Mouse (Mus musculus) megakaryocyte, embryonic 14.5 days (primary cell): ENCODE measurements around the gene Adgrl3. TPM values are rescaled to one million over a fixed set of nuclear protein-coding genes. Genes with fewer than 3 reads are reported as not detected.

Experiments
- H3K27me3 ChIP-seq: replicated peaks from 2 replicates; pipeline ENCODE3; 2012; ENCODE audit warnings: inconsistent platforms
- H3K36me3 ChIP-seq: replicated peaks from 2 replicates; pipeline ENCODE3; 2012; ENCODE audit warnings: low read length, inconsistent platforms, mixed read lengths
- H3K4me1 ChIP-seq: 2 replicates; pipeline ENCODE4 v1.6.1; 2012; ENCODE audit warnings: inconsistent platforms
- H3K4me3 ChIP-seq: replicated peaks from 2 replicates; pipeline ENCODE3; 2012; ENCODE audit warnings: moderate library complexity, mild to moderate bottlenecking, inconsistent platforms
- H3K9me3 ChIP-seq: 2 replicates; pipeline ENCODE4 v1.6.1; 2012; ENCODE audit warnings: inconsistent platforms
- FLI1 ChIP-seq: IDR thresholded peaks from 2 replicates; pipeline ENCODE4 v1.6.1; 2012; ENCODE audit warnings: low read length, inconsistent platforms, mixed read lengths
- GATA1 ChIP-seq: IDR thresholded peaks from 3 replicates; pipeline ENCODE4 v1.6.1; 2012; ENCODE audit warnings: mixed read lengths, low read length, inconsistent platforms, borderline replicate concordance
- polyA plus RNA-seq: library from polyadenylated mRNA; stranded (reverse); fragments of >175 nt; gene quantifications from 2 replicates; pipeline ENCODE4 v1.2.3, GENCODE M21; 2012; ENCODE audit warnings: low replicate concordance; ENCODE audit not compliant: insufficient read depth

The Adgrl3 gene
- polyA plus RNA-seq, 1 experiment: 0.10 TPM

- Histone ChIP-seq H3K27me3 (no peaks in the 10 kb centered on the region), H3K4me1 (no peaks in the 10 kb centered on the region), H3K4me3 (no peak overlapping the region), H3K9me3 (no peaks in the 10 kb centered on the region), H3K36me3 (no peaks in the 10 kb centered on the region)
- TF ChIP-seq GATA1 (no peak), FLI1 (no peak)
Measured at GRCm38 (mm10) chr5:81037091-81037490, 17.2 kb downstream of the Adgrl3 start.

- H3K4me1 ChIP-seq: no peaks in the 10 kb centered on the region
- H3K9me3 ChIP-seq: peaks cover 3% of the 10 kb centered on the region; the same call in 1 of the 2 replicates
- no peaks in the 10 kb centered on the region for H3K27me3 ChIP-seq
- H3K36me3 ChIP-seq: no peaks in the 10 kb centered on the region
- TF ChIP-seq FLI1 (no peak), GATA1 (no peak)
- no peak overlapping the region for H3K4me3 ChIP-seq
Measured at GRCm38 (mm10) chr5:81043875-81044274, 23.9 kb downstream of the Adgrl3 start.

GRCm38 (mm10) chr5:81046128-81046527, 26.2 kb downstream of the Adgrl3 start:
- TF ChIP-seq GATA1: no peak
- no peak for TF ChIP-seq FLI1
- Histone ChIP-seq H3K36me3 (no peaks in the 10 kb centered on the region), H3K4me3 (no peak overlapping the region), H3K9me3 (peaks cover 3% of the 10 kb centered on the region; the same call in 1 of the 2 replicates), H3K4me1 (no peaks in the 10 kb centered on the region), H3K27me3 (no peaks in the 10 kb centered on the region)

- H3K36me3 ChIP-seq: no peaks in the 10 kb centered on the region
Measured at GRCm38 (mm10) chr5:81054628-81055027, 34.7 kb downstream of the Adgrl3 start.

GRCm38 (mm10) chr5:81055253-81055652, 35.3 kb downstream of the Adgrl3 start:
- TF ChIP-seq GATA1 (no peak), FLI1 (no peak)
- Histone ChIP-seq H3K4me1 (no peaks in the 10 kb centered on the region), H3K27me3 (no peaks in the 10 kb centered on the region), H3K36me3 (no peaks in the 10 kb centered on the region), H3K4me3 (no peak overlapping the region), H3K9me3 (no peaks in the 10 kb centered on the region)

More at GRCm38 (mm10) chr5:81054628-81055027, 34.7 kb downstream of the Adgrl3 start:
- no peaks in the 10 kb centered on the region for H3K9me3 ChIP-seq
- no peak overlapping the region for H3K4me3 ChIP-seq
- H3K27me3 ChIP-seq: no peaks in the 10 kb centered on the region
- no peaks in the 10 kb centered on the region for H3K4me1 ChIP-seq
- TF ChIP-seq GATA1 (no peak), FLI1 (no peak)

- Histone ChIP-seq H3K4me1 (no peaks in the 10 kb centered on the region), H3K36me3 (no peaks in the 10 kb centered on the region), H3K9me3 (no peaks in the 10 kb centered on the region), H3K4me3 (no peak overlapping the region), H3K27me3 (no peaks in the 10 kb centered on the region)
- TF ChIP-seq GATA1: no peak
- no peak for TF ChIP-seq FLI1
Measured at GRCm38 (mm10) chr5:81058122-81058521, 38.2 kb downstream of the Adgrl3 start.

- Histone ChIP-seq H3K27me3 (no peaks in the 10 kb centered on the region), H3K36me3 (no peaks in the 10 kb centered on the region), H3K9me3 (no peaks in the 10 kb centered on the region), H3K4me3 (no peak overlapping the region), H3K4me1 (no peaks in the 10 kb centered on the region)
- TF ChIP-seq GATA1 (no peak), FLI1 (no peak)
Measured at GRCm38 (mm10) chr5:81060950-81061349, 41.0 kb downstream of the Adgrl3 start.

GRCm38 (mm10) chr5:81061386-81061785, 41.4 kb downstream of the Adgrl3 start:
- Histone ChIP-seq H3K27me3 (no peaks in the 10 kb centered on the region), H3K4me3 (no peak overlapping the region), H3K9me3 (no peaks in the 10 kb centered on the region), H3K4me1 (no peaks in the 10 kb centered on the region), H3K36me3 (no peaks in the 10 kb centered on the region)
- TF ChIP-seq GATA1 (no peak), FLI1 (no peak)

GRCm38 (mm10) chr5:81064026-81064425, 44.1 kb downstream of the Adgrl3 start:
- TF ChIP-seq FLI1: no peak
- Histone ChIP-seq H3K36me3 (no peaks in the 10 kb centered on the region), H3K4me3 (no peak overlapping the region), H3K4me1 (no peaks in the 10 kb centered on the region), H3K27me3 (no peaks in the 10 kb centered on the region), H3K9me3 (no peaks in the 10 kb centered on the region)

GRCm38 (mm10) chr5:81068173-81068572, 48.2 kb downstream of the Adgrl3 start:
- no peaks in the 10 kb centered on the region for H3K9me3 ChIP-seq
- H3K4me3 ChIP-seq: no peak overlapping the region
- TF ChIP-seq GATA1 (no peak), FLI1 (no peak)
- no peaks in the 10 kb centered on the region for H3K4me1 ChIP-seq
- no peaks in the 10 kb centered on the region for H3K36me3 ChIP-seq
- H3K27me3 ChIP-seq: no peaks in the 10 kb centered on the region

GRCm38 (mm10) chr5:81068839-81069238, 48.9 kb downstream of the Adgrl3 start:
- Histone ChIP-seq H3K4me1 (no peaks in the 10 kb centered on the region), H3K4me3 (no peak overlapping the region), H3K36me3 (no peaks in the 10 kb centered on the region), H3K9me3 (no peaks in the 10 kb centered on the region), H3K27me3 (no peaks in the 10 kb centered on the region)
- TF ChIP-seq FLI1 (no peak), GATA1 (no peak)
